Mouse (Mus musculus) bone marrow macrophage, adult 2 months (primary cell): ENCODE measurements around the gene Snhg11. TPM values are rescaled to one million over a fixed set of nuclear protein-coding genes. Genes with fewer than 3 reads are reported as not detected.

ENCODE experiments used
- H3K27ac ChIP-seq: 2 replicates; pipeline ENCODE4 v1.5.1; 2012; ENCODE audit warnings: low read depth, low read length; ENCODE audit not compliant: insufficient read depth
- H3K4me1 ChIP-seq: 2 replicates; pipeline ENCODE4 v1.6.1; 2012; ENCODE audit warnings: low read length; ENCODE audit not compliant: control insufficient read depth, insufficient read depth
- H3K4me3 ChIP-seq: 2 replicates; pipeline ENCODE4 v1.5.1; 2012; ENCODE audit warnings: mild to moderate bottlenecking, low read length, moderate library complexity; ENCODE audit not compliant: insufficient read depth
- CTCF ChIP-seq: IDR thresholded peaks from 2 replicates; pipeline ENCODE4 v1.5.1; 2012; ENCODE audit warnings: low read depth, mild to moderate bottlenecking, low read length, moderate library complexity
- POLR2A ChIP-seq: IDR thresholded peaks from 2 replicates; pipeline ENCODE4 v1.6.1; 2012; ENCODE audit warnings: mild to moderate bottlenecking, low read depth, low read length, borderline replicate concordance
- polyA plus RNA-seq: library from polyadenylated mRNA; stranded (reverse); fragments of >200 nt; gene quantifications from 2 replicates; pipeline ENCODE4 v1.2.4, GENCODE M21; 2012; ENCODE audit not compliant: missing spikeins, insufficient read depth, insufficient read length

Snhg11 gene
- polyA plus RNA-seq, 1 experiment = 1.2 TPM

- TF ChIP-seq POLR2A (no peak), CTCF (no peak)
- Histone ChIP-seq H3K4me1 (no peaks in the 10 kb centered on the region), H3K27ac (no peak overlapping the region), H3K4me3 (no peak overlapping the region)
Observed at GRCm38 (mm10) chr2:158367654-158368053, 7.8 kb upstream of the Snhg11 start.

DNA sequence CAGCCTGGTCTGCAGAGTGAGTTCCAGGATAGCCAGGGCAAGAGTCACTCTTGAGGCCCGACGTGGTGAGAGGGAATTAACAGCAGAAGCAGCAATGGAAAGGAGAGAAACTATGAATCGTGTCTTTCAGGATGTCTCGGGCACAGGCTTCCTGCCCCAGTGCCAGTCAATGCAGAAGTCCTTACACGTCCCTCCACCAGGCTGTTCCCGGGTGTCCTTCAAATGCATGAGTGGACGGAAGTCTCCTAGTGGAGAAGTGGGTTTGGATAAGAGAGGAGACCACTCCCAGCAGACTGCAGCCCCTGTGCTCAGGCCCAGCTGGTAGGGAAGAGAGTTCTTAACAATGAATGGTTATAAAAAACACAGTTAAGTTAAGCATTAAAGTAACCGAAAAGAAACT is 7.1 kb upstream of the Snhg11 start:
- H3K4me3 ChIP-seq = no peak overlapping the region
- H3K27ac ChIP-seq = no peak overlapping the region
- TF ChIP-seq POLR2A = no peak
- TF ChIP-seq CTCF = no peak
- no peaks in the 10 kb centered on the region for H3K4me1 ChIP-seq

GRCm38 (mm10) chr2:158369474-158370172 is 5.8 kb upstream of the Snhg11 start:
- H3K4me3 ChIP-seq = no peak overlapping the region
- H3K27ac ChIP-seq = no peak overlapping the region
- no peaks in the 10 kb centered on the region for H3K4me1 ChIP-seq
- no peak for TF ChIP-seq CTCF
- no peak for TF ChIP-seq POLR2A

- TF ChIP-seq POLR2A = no peak
- TF ChIP-seq CTCF = no peak
Observed at GRCm38 (mm10) chr2:158370173-158370550, 5.3 kb upstream of the Snhg11 start.

GRCm38 (mm10) chr2:158373061-158373460 is 2.4 kb upstream of the Snhg11 start:
- H3K4me3 ChIP-seq = no peak overlapping the region
- H3K27ac ChIP-seq = no peak overlapping the region
- no peak for TF ChIP-seq POLR2A
- TF ChIP-seq CTCF = no peak
- H3K4me1 ChIP-seq = no peaks in the 10 kb centered on the region

More at GRCm38 (mm10) chr2:158370173-158370550, 5.3 kb upstream of the Snhg11 start:
- H3K27ac ChIP-seq = no peak overlapping the region
- H3K4me1 ChIP-seq = no peaks in the 10 kb centered on the region
- H3K4me3 ChIP-seq = no peak overlapping the region

DNA sequence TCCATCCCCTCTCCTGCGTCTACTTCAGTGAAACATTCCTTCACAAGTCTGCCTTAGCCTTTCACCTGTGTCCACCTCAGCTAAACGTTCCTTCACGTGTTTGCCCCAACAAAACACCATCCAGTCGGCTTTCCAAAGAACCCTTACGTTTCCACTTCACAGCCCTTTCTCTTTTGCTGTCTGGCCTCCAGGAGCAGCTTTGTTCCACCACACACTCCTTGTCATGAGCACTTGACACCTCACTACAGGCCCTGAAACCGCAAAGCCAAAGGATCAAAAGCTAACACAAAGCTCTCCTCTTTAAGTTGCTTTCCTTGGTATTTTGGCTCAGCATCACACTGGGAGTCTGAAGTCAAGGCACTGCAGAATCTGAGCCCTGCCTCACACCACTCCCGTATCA is 1.9 kb upstream of the Snhg11 start:
- TF ChIP-seq POLR2A (no peak), CTCF (no peak)
- H3K4me3 ChIP-seq = no peak overlapping the region
- H3K4me1 ChIP-seq = no peaks in the 10 kb centered on the region
- H3K27ac ChIP-seq = no peak overlapping the region

GRCm38 (mm10) chr2:158376123-158376687 is 767 bp downstream of the Snhg11 start:
- TF ChIP-seq CTCF (no peak), POLR2A (no peak)
- peak overlapping the region; percentile 51 for H3K4me3 ChIP-seq
- no peaks in the 10 kb centered on the region for H3K4me1 ChIP-seq
- no peak overlapping the region for H3K27ac ChIP-seq

GRCm38 (mm10) chr2:158376798-158377197 is 1.4 kb downstream of the Snhg11 start:
- H3K4me3 ChIP-seq = no peak overlapping the region
- no peak for TF ChIP-seq CTCF
- TF ChIP-seq POLR2A = no peak
- H3K27ac ChIP-seq = no peak overlapping the region
- H3K4me1 ChIP-seq = no peaks in the 10 kb centered on the region

DNA sequence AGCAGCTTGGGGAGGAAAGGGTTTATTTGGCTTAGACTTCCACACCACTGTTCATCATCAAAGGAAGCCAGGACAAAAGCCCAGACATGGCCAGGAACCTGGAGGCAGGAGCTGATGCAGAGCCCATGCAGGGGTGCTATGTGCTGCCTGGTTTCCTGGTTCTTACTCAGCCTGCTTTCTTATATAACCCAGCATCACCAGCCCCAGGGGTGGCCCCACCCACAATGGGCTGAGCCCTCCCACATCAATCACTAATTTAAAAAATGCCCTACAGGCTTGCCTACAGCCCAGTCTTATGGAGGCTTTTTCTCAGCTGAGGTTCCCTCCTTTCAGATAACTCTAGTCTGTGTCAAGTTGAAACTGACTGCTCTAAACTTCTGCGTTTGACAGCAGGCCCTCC is 2.4 kb downstream of the Snhg11 start:
- Histone ChIP-seq H3K4me3 (no peak overlapping the region), H3K4me1 (no peaks in the 10 kb centered on the region), H3K27ac (no peak overlapping the region)
- TF ChIP-seq POLR2A = no peak
- no peak for TF ChIP-seq CTCF

- no peak overlapping the region for H3K4me3 ChIP-seq
- no peaks in the 10 kb centered on the region for H3K4me1 ChIP-seq
- TF ChIP-seq CTCF (peak; percentile 71), POLR2A (no peak)
- H3K27ac ChIP-seq = no peak overlapping the region
Observed at GRCm38 (mm10) chr2:158379354-158380078, 4.1 kb downstream of the Snhg11 start.
